Mouse (Mus musculus) limb, embryonic 14.5 days (tissue): Measurements from ENCODE around the gene Cep162. TPM values are rescaled to one million over a fixed set of nuclear protein-coding genes. Genes with fewer than 3 reads are reported as not detected.

Experiments
- ATAC-seq: fragments of 200-750 bp; cut with Nextera tagmentation; 2 replicates; pipeline ENCODE4 v1.8.0; 2017; ENCODE audit warnings: low read depth, moderate number of reproducible peaks, moderate TSS enrichment; ENCODE audit not compliant: low FRiP score
- DNase-seq: peaks from one replicate; pipeline ENCODE4 v3.0.0-alpha.2; 2015; ENCODE audit warnings: low spot score
- H3K27ac ChIP-seq: fragments of 300-500 bp; sonication (generic); replicated peaks from 2 replicates; pipeline ENCODE4 v1.5.1; 2014; ENCODE audit warnings: low read depth, mild to moderate bottlenecking, low read length, moderate library complexity, mixed read lengths
- H3K27me3 ChIP-seq: fragments of 300-500 bp; sonication (generic); 2 replicates; pipeline ENCODE4 v1.6.1; 2014; ENCODE audit warnings: low read length, mixed read lengths; ENCODE audit not compliant: control insufficient read depth, insufficient read depth
- H3K36me3 ChIP-seq: fragments of 300-500 bp; sonication (generic); 2 replicates; pipeline ENCODE4 v1.6.1; 2014; ENCODE audit warnings: mild to moderate bottlenecking, low read length, moderate library complexity, mixed read lengths; ENCODE audit not compliant: control insufficient read depth, insufficient read depth
- H3K4me1 ChIP-seq: fragments of 300-500 bp; sonication (generic); 2 replicates; pipeline ENCODE4 v1.6.1; 2014; ENCODE audit warnings: antibody characterized with exemption, low read length, mixed read lengths; ENCODE audit not compliant: control insufficient read depth, insufficient read depth
- H3K4me2 ChIP-seq: fragments of 300-500 bp; sonication (generic); replicated peaks from 2 replicates; pipeline ENCODE4 v1.6.1; 2014; ENCODE audit warnings: low read depth, mild to moderate bottlenecking, low read length, moderate library complexity; ENCODE audit not compliant: severe bottlenecking
- H3K4me3 ChIP-seq: fragments of 300-500 bp; sonication (generic); replicated peaks from 2 replicates; pipeline ENCODE4 v1.5.1; 2014; ENCODE audit warnings: low read length
- H3K9ac ChIP-seq: fragments of 300-500 bp; sonication (generic); 2 replicates; pipeline ENCODE4 v1.6.1; 2014; ENCODE audit warnings: mild to moderate bottlenecking, low read depth, low read length, moderate library complexity; ENCODE audit not compliant: severe bottlenecking
- H3K9me3 ChIP-seq: fragments of 300-500 bp; sonication (generic); 2 replicates; pipeline ENCODE4 v1.6.1; 2016; ENCODE audit warnings: low read length; ENCODE audit not compliant: control insufficient read depth
- POLR2A ChIP-seq: fragments of 200-500 bp; IDR thresholded peaks from 2 replicates; pipeline ENCODE4 v1.8.0; 2012; ENCODE audit warnings: inconsistent platforms, mild to moderate bottlenecking, moderate library complexity, borderline replicate concordance; ENCODE audit not compliant: insufficient read depth, insufficient read length; ENCODE audit errors: extremely low read depth
- WGBS: fragments of 180-500 bp; shearing (Covaris S2); extraction: QIAGEN DNeasy Blood & Tissue Kit; methylation state at CpG from one replicate; pipeline ENCODE4 v1.1.7; 2014; 5-methylcytosine and 5-hydroxymethylcytosine counted together
- polyA plus RNA-seq, 2 experiments: library from polyadenylated mRNA; depleted of rRNA in 1 of 2; stranded (reverse) in 1 of 2; unstranded in 1 of 2; fragments of >200 nt; fragmentation: Nextera tagmentation in 1 of 2; extraction: Ambion mirVana in 1 of 2; gene quantifications; 2 replicates each; pipeline versions ENCODE4 v1.2.1 to v1.2.3; 2012 to 2014

Gene Cep162
- polyA plus RNA-seq (2012; rRNA removed) (4.7 and 5.5 TPM in 2 replicates), polyA plus RNA-seq (2014; fragmentation: Nextera tagmentation; extraction: Ambion mirVana) (5.3 and 6.0 TPM in 2 replicates)

DNA sequence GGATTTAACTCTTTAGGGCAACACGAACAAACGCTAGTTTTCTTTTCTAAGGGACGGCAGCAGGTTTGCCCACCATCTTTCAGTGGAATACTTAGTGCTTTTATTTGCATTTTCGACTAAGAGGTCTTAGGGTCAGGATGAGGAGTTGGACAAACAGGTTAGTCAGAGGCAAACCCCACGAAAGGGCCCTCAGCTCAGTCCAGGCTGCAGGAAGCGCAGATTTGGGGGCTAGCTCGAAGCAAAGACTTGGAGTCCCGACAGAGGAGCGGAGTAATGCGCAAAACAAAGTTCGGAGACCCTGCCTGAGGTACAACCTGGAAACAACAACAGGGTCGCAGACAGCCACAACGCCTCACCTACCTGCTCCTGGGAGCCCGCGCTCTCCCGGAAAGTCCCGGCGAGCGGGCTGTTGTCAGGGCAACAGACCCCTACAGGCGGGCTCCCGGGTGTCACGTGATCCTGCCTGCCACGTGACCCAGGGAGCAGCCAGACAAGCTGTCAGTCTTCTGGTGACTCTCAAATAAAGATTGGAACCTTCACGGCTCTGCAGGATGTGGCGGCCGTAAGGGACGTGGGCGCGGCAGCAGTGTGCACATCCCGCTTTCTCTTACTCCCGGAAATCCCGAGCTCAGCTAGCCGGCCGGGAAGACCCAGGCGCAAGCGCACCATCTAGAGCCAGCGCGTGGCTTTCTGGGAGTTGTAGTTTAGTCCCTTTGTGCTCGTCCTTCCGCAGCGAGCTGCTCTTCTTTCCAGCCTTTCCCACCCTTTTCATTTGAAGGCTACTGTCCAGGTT lies at the start of gene Cep162:
TSS of gene Cep162 (minus strand) at position 634 of the 793 bp plus-strand sequence.
- Histone ChIP-seq H3K9me3 (no peaks in the 10 kb centered on the region), H3K36me3 (no peaks in the 10 kb centered on the region), H3K4me2 (peak within 1 kb of the TSS; percentile 68), H3K4me3 (peak within 1 kb of the TSS; percentile 73), H3K4me1 (no peaks in the 10 kb centered on the region), H3K27me3 (no peaks in the 10 kb centered on the region), H3K9ac (peak within 1 kb of the TSS; percentile 66), H3K27ac (peak within 1 kb of the TSS; percentile 52; the same call in 1 of the 2 replicates)
- ATAC-seq (peak; percentile 98), DNase-seq (peak; percentile 93)
- under 1% methylated on average over 41 of the region's 41 CpGs for WGBS
- 0 out of 2 replicates have a peak, but pooled peaks have one; percentile 20 for TF ChIP-seq POLR2A

DNA sequence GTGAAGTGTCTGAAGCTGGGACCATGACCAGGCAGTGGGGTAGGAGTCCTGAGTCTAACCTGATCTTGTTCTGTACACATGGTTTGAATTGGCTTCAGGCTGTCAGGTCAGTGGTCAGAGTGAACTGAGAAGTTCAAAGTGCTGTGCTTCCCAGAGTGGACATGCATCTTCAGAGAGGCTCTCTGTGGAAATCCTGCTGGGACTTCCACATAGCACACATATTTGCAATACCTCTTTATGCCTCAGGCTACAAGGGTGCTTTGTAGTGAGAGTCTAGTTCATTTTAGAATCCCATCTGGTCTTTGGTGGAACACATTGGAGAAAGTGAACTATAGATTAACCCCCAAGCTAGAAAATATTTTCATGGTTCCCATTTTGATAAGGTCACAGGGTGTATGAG lies 47.9 kb upstream of the Cep162 start:
- Histone ChIP-seq H3K36me3 (no peaks in the 10 kb centered on the region), H3K9me3 (no peaks in the 10 kb centered on the region; the same call in 1 of the 2 replicates), H3K9ac (no peak overlapping the region), H3K27me3 (no peaks in the 10 kb centered on the region), H3K4me1 (no peaks in the 10 kb centered on the region), H3K4me2 (no peak overlapping the region), H3K4me3 (no peak overlapping the region), H3K27ac (no peak overlapping the region)
- ATAC-seq (no peak), DNase-seq (no peak)
- TF ChIP-seq POLR2A: no peak

DNA sequence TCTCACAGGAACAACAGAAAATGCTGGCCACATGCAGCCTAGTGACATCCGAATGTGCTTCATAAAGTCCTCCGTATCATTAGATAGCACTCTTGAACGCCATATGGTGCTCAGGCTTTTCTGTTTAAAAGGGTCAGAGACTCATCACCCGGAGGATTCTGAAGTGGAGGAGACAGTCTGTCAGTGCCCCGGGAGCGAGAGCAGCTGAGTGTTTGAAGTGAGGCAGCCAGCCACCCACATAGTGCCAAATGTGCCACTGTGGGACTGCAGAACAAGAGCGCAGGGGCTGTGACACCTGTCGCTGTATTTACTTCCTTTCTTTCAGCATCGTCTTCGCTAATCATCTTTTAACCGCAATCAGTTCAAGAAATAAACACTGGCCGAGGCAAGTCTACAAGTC lies 43.6 kb upstream of the Cep162 start:
- H3K9ac ChIP-seq: no peak overlapping the region
- H3K27ac ChIP-seq: no peak overlapping the region
- no peaks in the 10 kb centered on the region; the same call in 1 of the 2 replicates for H3K9me3 ChIP-seq
- DNase-seq (no peak), ATAC-seq (no peak)
- H3K4me2 ChIP-seq: no peak overlapping the region
- no peak overlapping the region for H3K4me3 ChIP-seq
- H3K4me1 ChIP-seq: no peaks in the 10 kb centered on the region
- H3K27me3 ChIP-seq: no peaks in the 10 kb centered on the region
- 46% methylated on average over 12 of the region's 12 CpGs for WGBS
- no peak for TF ChIP-seq POLR2A
- H3K36me3 ChIP-seq: no peaks in the 10 kb centered on the region

DNA sequence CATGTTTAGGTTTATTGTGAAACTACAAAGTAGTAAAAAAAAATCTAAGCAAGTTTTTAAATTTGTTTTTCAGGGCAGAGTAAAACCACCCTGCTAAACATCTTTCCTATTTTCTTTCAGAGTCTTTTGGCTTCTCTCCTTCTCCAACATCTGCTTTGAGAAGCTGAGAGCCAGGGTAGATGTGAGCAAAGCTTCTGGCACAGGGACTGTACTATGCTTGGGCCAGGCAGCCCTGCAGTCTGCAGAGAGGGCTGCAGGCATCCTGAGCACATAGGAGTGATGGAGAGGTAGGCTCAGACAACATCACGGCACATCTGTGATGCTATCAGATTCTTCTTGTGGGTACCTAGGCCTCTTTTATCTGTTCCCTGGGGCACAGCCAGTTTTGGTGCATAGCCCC lies 42.2 kb upstream of the Cep162 start:
- Histone ChIP-seq H3K4me3 (no peak overlapping the region), H3K27ac (no peak overlapping the region), H3K27me3 (no peaks in the 10 kb centered on the region), H3K36me3 (no peaks in the 10 kb centered on the region), H3K4me1 (no peaks in the 10 kb centered on the region), H3K9ac (no peak overlapping the region), H3K9me3 (no peaks in the 10 kb centered on the region; the same call in 1 of the 2 replicates), H3K4me2 (no peak overlapping the region)
- WGBS: 63% methylated on average over 1 of the region's 1 CpGs
- TF ChIP-seq POLR2A: no peak
- DNase-seq: no peak
- no peak for ATAC-seq

DNA sequence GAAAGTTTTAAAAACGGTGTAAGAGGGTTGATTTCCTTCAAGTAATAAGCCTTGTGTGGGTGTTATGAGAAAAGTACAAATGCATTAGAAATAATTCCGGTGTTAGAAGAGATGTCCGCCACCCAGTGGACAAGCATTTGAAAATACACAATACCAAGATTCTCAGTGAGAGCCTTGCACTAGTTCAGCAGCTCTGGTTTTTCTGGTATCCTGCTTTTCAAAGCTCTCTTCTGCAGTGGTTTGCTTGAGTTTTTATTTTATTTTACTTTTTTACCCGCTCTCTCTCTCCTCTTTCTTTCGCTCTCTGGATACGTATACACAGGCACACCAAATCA lies 327 bp upstream of the Cep162 start:
- no peaks in the 10 kb centered on the region for H3K36me3 ChIP-seq
- no peaks in the 10 kb centered on the region for H3K4me1 ChIP-seq
- 21% methylated on average over 6 of the region's 6 CpGs for WGBS
- H3K4me3 ChIP-seq: peak overlapping the region; percentile 73
- no peak for TF ChIP-seq POLR2A
- peak overlapping the region; percentile 66 for H3K9ac ChIP-seq
- H3K4me2 ChIP-seq: peak overlapping the region; percentile 68; the same call in 1 of the 2 replicates
- DNase-seq: no peak
- ATAC-seq: peak; percentile 80
- no peaks in the 10 kb centered on the region for H3K27me3 ChIP-seq
- H3K9me3 ChIP-seq: no peaks in the 10 kb centered on the region
- H3K27ac ChIP-seq: no peak overlapping the region
